Mouse (Mus musculus) liver, adult 2 months (tissue): ENCODE measurements at regions not wholly inside any gene's neighbourhood (a gene's known extent, or its start where the extent isn't known, plus 50 kb on each side); places are given as distances from the start of the nearest gene placed in this dataset.

Source experiments
- DNase-seq: peaks from one replicate; pipeline ENCODE4 v3.0.0-alpha.2; 2011; ENCODE audit warnings: low read depth, low spot score; ENCODE audit errors: extremely low read depth
- H3K27ac ChIP-seq: fragments of 200-500 bp; replicated peaks from 2 replicates; pipeline ENCODE4 v1.5.1; 2012; ENCODE audit warnings: low read depth, mild to moderate bottlenecking, control low read depth, inconsistent platforms, low read length; ENCODE audit not compliant: insufficient read depth
- H3K27me3 ChIP-seq: fragments of 200-500 bp; 2 replicates; pipeline ENCODE4 v1.6.1; 2012; ENCODE audit warnings: mild to moderate bottlenecking, moderate library complexity, low read length, inconsistent platforms; ENCODE audit not compliant: control insufficient read depth, insufficient read depth
- H3K36me3 ChIP-seq: fragments of 200-500 bp; 2 replicates; pipeline ENCODE4 v1.6.1; 2012; ENCODE audit warnings: low read length, inconsistent platforms; ENCODE audit not compliant: control insufficient read depth, insufficient read depth
- H3K4me1 ChIP-seq: fragments of 200-500 bp; 2 replicates; pipeline ENCODE4 v1.6.1; 2011; ENCODE audit warnings: low read length; ENCODE audit not compliant: control insufficient read depth, insufficient read depth
- H3K4me3 ChIP-seq: fragments of 200-500 bp; 2 replicates; pipeline ENCODE4 v1.5.1; 2011; ENCODE audit warnings: low read depth, mild to moderate bottlenecking, control low read depth, low read length, moderate library complexity; ENCODE audit not compliant: insufficient read depth
- H3K79me2 ChIP-seq: fragments of 200-500 bp; 2 replicates; pipeline ENCODE4 v1.6.1; 2012; ENCODE audit warnings: inconsistent platforms, mild to moderate bottlenecking, low read length, moderate library complexity; ENCODE audit not compliant: control insufficient read depth, insufficient read depth
- H3K9ac ChIP-seq: fragments of 200-500 bp; 2 replicates; pipeline ENCODE4 v1.6.1; 2012; ENCODE audit warnings: low read depth, mild to moderate bottlenecking, control low read depth, inconsistent platforms, low read length
- CTCF ChIP-seq: fragments of 200-500 bp; IDR thresholded peaks from 2 replicates; pipeline ENCODE4 v1.5.1; 2011; ENCODE audit warnings: low read depth, low read length, control low read depth
- POLR2A ChIP-seq: fragments of 200-500 bp; IDR thresholded peaks from 2 replicates; pipeline ENCODE4 v1.6.1; 2011; ENCODE audit warnings: low read length, control low read depth; ENCODE audit not compliant: insufficient read depth; ENCODE audit errors: extremely low read depth
- WGBS: fragments of 180-500 bp; shearing (Covaris S2); methylation state at CpG from one replicate; pipeline ENCODE4 v1.1.7; 2018; 5-methylcytosine and 5-hydroxymethylcytosine counted together

- H3K4me3 ChIP-seq = no peak overlapping the region
- no peaks in the 10 kb centered on the region for H3K27me3 ChIP-seq
- H3K36me3 ChIP-seq = no peaks in the 10 kb centered on the region
- H3K4me1 ChIP-seq = peaks cover 2% of the 10 kb centered on the region; the same call in 1 of the 2 replicates
- H3K27ac ChIP-seq = no peak overlapping the region
- TF ChIP-seq CTCF = no peak
- no peak for TF ChIP-seq POLR2A
- H3K79me2 ChIP-seq = no peaks in the 10 kb centered on the region
- 77% methylated on average over 4 of the region's 4 CpGs for WGBS
- no peak overlapping the region for H3K9ac ChIP-seq
- no peak for DNase-seq
These were observed 70.8 kb upstream of the Tle4 start for GRCm38 (mm10) chr19:14668512-14669181.

- Histone ChIP-seq H3K27ac (no peak overlapping the region), H3K4me3 (no peak overlapping the region), H3K9ac (no peak overlapping the region), H3K79me2 (no peaks in the 10 kb centered on the region), H3K36me3 (no peaks in the 10 kb centered on the region), H3K4me1 (no peaks in the 10 kb centered on the region), H3K27me3 (no peaks in the 10 kb centered on the region)
- no peak for DNase-seq
- WGBS = 93% methylated on average over 3 of the region's 3 CpGs
- TF ChIP-seq POLR2A = no peak
- TF ChIP-seq CTCF = no peak
These were observed 67.0 kb upstream of the Tle4 start for GRCm38 (mm10) chr19:14664682-14665417.

GRCm38 (mm10) chr19:14664096-14664586, 66.3 kb upstream of the Tle4 start:
- Histone ChIP-seq H3K27ac (no peak overlapping the region), H3K79me2 (no peaks in the 10 kb centered on the region), H3K4me3 (no peak overlapping the region), H3K9ac (no peak overlapping the region), H3K27me3 (no peaks in the 10 kb centered on the region), H3K36me3 (no peaks in the 10 kb centered on the region), H3K4me1 (no peaks in the 10 kb centered on the region)
- no peak for DNase-seq
- 73% methylated on average over 2 of the region's 2 CpGs for WGBS
- TF ChIP-seq POLR2A = no peak
- no peak for TF ChIP-seq CTCF

DNA sequence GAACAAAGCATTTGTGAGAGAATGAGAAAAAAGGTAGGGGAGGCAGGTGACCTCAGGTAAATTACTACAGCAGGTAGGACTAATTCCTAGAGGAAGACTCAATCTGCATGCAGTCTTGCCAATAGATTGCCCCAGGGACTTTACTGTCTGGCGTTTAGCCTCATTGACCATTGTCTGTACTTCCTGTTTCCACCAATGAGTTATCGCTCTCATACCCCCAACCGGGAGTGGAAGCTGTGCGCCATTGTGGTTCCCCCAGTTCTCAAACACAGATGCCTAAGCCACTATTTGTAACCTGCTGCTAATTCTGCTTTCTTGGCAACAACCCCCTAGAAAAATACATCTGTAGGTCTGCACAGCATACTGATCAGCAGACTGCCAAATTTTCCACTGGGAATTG, 65.5 kb upstream of the Tle4 start:
- no peak overlapping the region for H3K4me3 ChIP-seq
- TF ChIP-seq POLR2A = no peak
- TF ChIP-seq CTCF = no peak
- H3K9ac ChIP-seq = no peak overlapping the region
- no peaks in the 10 kb centered on the region for H3K79me2 ChIP-seq
- no peak for DNase-seq
- no peaks in the 10 kb centered on the region for H3K27me3 ChIP-seq
- H3K36me3 ChIP-seq = no peaks in the 10 kb centered on the region
- WGBS = 84% methylated on average over 4 of the region's 4 CpGs
- H3K27ac ChIP-seq = no peak overlapping the region
- H3K4me1 ChIP-seq = no peaks in the 10 kb centered on the region

GRCm38 (mm10) chr19:14659725-14660124, 61.9 kb upstream of the Tle4 start:
- Histone ChIP-seq H3K36me3 (no peaks in the 10 kb centered on the region), H3K27ac (no peak overlapping the region), H3K4me1 (peaks cover 2% of the 10 kb centered on the region; the same call in 1 of the 2 replicates), H3K4me3 (no peak overlapping the region), H3K27me3 (no peaks in the 10 kb centered on the region), H3K9ac (no peak overlapping the region), H3K79me2 (no peaks in the 10 kb centered on the region)
- 83% methylated on average over 4 of the region's 4 CpGs for WGBS
- TF ChIP-seq CTCF (no peak), POLR2A (no peak)
- no peak for DNase-seq

- Histone ChIP-seq H3K9ac (no peak overlapping the region), H3K27me3 (no peaks in the 10 kb centered on the region)
- 79% methylated on average over 2 of the region's 2 CpGs for WGBS
These were observed 60.6 kb upstream of the Tle4 start for GRCm38 (mm10) chr19:14658479-14658878.

More at GRCm38 (mm10) chr19:14658479-14658878, 60.6 kb upstream of the Tle4 start:
- no peak for DNase-seq
- Histone ChIP-seq H3K27ac (no peak overlapping the region), H3K79me2 (no peaks in the 10 kb centered on the region), H3K4me3 (no peak overlapping the region), H3K4me1 (peaks cover 2% of the 10 kb centered on the region; the same call in 1 of the 2 replicates), H3K36me3 (no peaks in the 10 kb centered on the region)
- no peak for TF ChIP-seq CTCF
- TF ChIP-seq POLR2A = no peak
